Comparison of ENCODE assay signal across 20 mouse cellular contexts in the genomic region with DNA sequence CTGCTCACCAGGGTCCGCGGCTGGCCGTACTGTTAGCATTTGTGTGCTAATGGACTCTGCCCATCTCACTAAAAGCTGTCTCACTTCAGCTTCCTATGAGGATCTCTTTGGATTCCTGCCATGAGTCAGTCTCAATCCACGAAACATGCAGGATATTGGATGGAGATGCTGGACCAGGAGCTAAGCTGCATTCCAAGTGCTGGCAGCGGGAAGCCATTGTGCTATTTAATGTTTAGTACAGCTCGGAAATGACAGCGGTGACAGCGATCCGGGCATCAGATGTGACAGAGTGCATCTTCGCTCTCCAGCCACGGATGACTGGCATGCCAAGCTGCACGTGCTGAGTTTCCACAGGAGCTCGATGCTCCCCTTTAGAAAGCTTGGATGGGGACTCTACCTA.
DNase-seq lines count a peak whose midpoint lies in the region; TF ChIP-seq lines count a peak whose summit lies in the region.
"Had no signal": no experiment of that assay in that cellular context is flagged by ENCODE, and none has a peak within 500 bp of the region (broad histone marks: within the 10 kb centered on the region; RNA-seq: fewer than 3 reads in every experiment).

No protein-coding gene starts in this region.

- H3K27ac ChIP-seq in kidney, adult 2 months (ENCODE audit: insufficient read depth, low read depth, low read length), result no peak overlapping the region
- H3K27ac ChIP-seq: forebrain, embryonic 12.5 days; hindbrain, embryonic 15.5 days; limb, embryonic 12.5 days; liver, embryonic 12.5 days; neural tube, embryonic 12.5 days had no signal

- no peak for TF ChIP-seq POLR2A in kidney, adult 2 months (IDR thresholded peaks at IDR 0.05; ENCODE audit: low read depth, low read length)

- no peaks in the 10 kb centered on the region for H3K27me3 ChIP-seq in kidney, adult 2 months (replicated peaks; ENCODE audit: control insufficient read depth, insufficient read depth, low read length)
- H3K27me3 ChIP-seq: forebrain, embryonic 12.5 days; hindbrain, embryonic 15.5 days; limb, embryonic 12.5 days; liver, embryonic 12.5 days; neural tube, embryonic 12.5 days; Patski had no signal

- peak; percentile 42 for DNase-seq in kidney, adult 2 months
- no peak for DNase-seq in kidney, postnatal 25 days
- DNase-seq in brain, adult 2 months (ENCODE audit: low read depth, low spot score), result peak; percentile 83
- peak; percentile 44 for DNase-seq in cerebellum, adult 11 months
- peak; percentile 80 for DNase-seq in cerebellum, postnatal 10 days
- no peak for DNase-seq in frontal cortex, postnatal 10 days (ENCODE audit: low spot score in 2 of 2)
- no peak for DNase-seq in right cerebral cortex, postnatal 36 days (ENCODE audit: low spot score in 2 of 2)
- DNase-seq: adrenal gland, adult 8-10 months; gastrocnemius, postnatal 14 days; kidney, adult 11 months; kidney, postnatal 36 days; lung, embryonic 14.5 days; lung, postnatal 36 days; thymus, postnatal 36 days had no signal

- H3K4me3 ChIP-seq in kidney, adult 2 months (ENCODE audit: insufficient read depth, low read depth, low read length), result no peak overlapping the region
- H3K4me3 ChIP-seq: forebrain, embryonic 12.5 days; hindbrain, embryonic 15.5 days; limb, embryonic 12.5 days; liver, embryonic 12.5 days; neural tube, embryonic 12.5 days had no signal

- TF ChIP-seq CTCF in kidney, adult 2 months (conservative IDR thresholded peaks at IDR 0.05; ENCODE audit: insufficient read depth, insufficient read length, low read depth, low read length), result no peak

- peaks cover 14% of the 10 kb centered on the region; the same call in 1 of the 2 replicates for H3K4me1 ChIP-seq in kidney, adult 2 months (ENCODE audit: control insufficient read depth, insufficient read depth, low read length)
- H3K4me1 ChIP-seq: liver, embryonic 12.5 days had no signal

- no peaks in the 10 kb centered on the region for H3K36me3 ChIP-seq in kidney, adult 2 months (ENCODE audit: control insufficient read depth, insufficient read depth, low read length)
- H3K36me3 ChIP-seq: forebrain, embryonic 12.5 days; hindbrain, embryonic 15.5 days; limb, embryonic 12.5 days; liver, embryonic 12.5 days; neural tube, embryonic 12.5 days had no signal

- WGBS in kidney, adult 2 months, result 73% methylated on average over 13 of the region's 13 CpGs

Comparison
In these comparisons a context has a peak if more than half of its experiments do, and no peak if none do; other contexts are left out.
1. DNase-seq: peak in kidney, adult 2 months (single experiment), brain, adult 2 months (single experiment), cerebellum, adult 11 months (single experiment) and cerebellum, postnatal 10 days (2 of 2); none in kidney, postnatal 25 days (0 of 2), frontal cortex, postnatal 10 days (0 of 2) and right cerebral cortex, postnatal 36 days (0 of 2).